Mouse (Mus musculus) erythroblast, embryonic 14.5 days (primary cell): ENCODE results near the gene Tpcn1. TPM values are rescaled to one million over a fixed set of nuclear protein-coding genes. Genes with fewer than 3 reads are reported as not detected.

Experiments
- H3K27me3 ChIP-seq: 2 replicates; pipeline ENCODE4 v1.6.1; 2012; ENCODE audit warnings: inconsistent platforms; ENCODE audit not compliant: control insufficient read depth
- H3K36me3 ChIP-seq: 2 replicates; pipeline ENCODE4 v1.6.1; 2012; ENCODE audit warnings: mild to moderate bottlenecking, inconsistent platforms; ENCODE audit not compliant: control insufficient read depth
- H3K4me1 ChIP-seq: 2 replicates; pipeline ENCODE4 v1.6.1; 2012; ENCODE audit warnings: inconsistent platforms; ENCODE audit not compliant: control insufficient read depth
- H3K4me3 ChIP-seq: replicated peaks from 2 replicates; pipeline ENCODE3; 2012; ENCODE audit warnings: moderate library complexity, mild to moderate bottlenecking, inconsistent platforms
- H3K9me3 ChIP-seq: 2 replicates; pipeline ENCODE4 v1.6.1; 2012; ENCODE audit warnings: low read length, inconsistent platforms, mixed read lengths; ENCODE audit not compliant: control insufficient read depth
- GATA1 ChIP-seq: IDR thresholded peaks from 2 replicates; pipeline ENCODE4 v1.6.1; 2012; ENCODE audit warnings: low read length, inconsistent platforms, mixed read lengths
- TAL1 ChIP-seq: IDR thresholded peaks from 3 replicates; pipeline ENCODE4 v1.6.1; 2012; ENCODE audit warnings: low read length, inconsistent platforms, mixed read lengths
- polyA plus RNA-seq: library from polyadenylated mRNA; stranded (reverse); fragments of >175 nt; gene quantifications from 2 replicates; pipeline ENCODE4 v1.2.3, GENCODE M21; 2012

The Tpcn1 gene
- polyA plus RNA-seq, 1 experiment = 30.3 TPM

DNA sequence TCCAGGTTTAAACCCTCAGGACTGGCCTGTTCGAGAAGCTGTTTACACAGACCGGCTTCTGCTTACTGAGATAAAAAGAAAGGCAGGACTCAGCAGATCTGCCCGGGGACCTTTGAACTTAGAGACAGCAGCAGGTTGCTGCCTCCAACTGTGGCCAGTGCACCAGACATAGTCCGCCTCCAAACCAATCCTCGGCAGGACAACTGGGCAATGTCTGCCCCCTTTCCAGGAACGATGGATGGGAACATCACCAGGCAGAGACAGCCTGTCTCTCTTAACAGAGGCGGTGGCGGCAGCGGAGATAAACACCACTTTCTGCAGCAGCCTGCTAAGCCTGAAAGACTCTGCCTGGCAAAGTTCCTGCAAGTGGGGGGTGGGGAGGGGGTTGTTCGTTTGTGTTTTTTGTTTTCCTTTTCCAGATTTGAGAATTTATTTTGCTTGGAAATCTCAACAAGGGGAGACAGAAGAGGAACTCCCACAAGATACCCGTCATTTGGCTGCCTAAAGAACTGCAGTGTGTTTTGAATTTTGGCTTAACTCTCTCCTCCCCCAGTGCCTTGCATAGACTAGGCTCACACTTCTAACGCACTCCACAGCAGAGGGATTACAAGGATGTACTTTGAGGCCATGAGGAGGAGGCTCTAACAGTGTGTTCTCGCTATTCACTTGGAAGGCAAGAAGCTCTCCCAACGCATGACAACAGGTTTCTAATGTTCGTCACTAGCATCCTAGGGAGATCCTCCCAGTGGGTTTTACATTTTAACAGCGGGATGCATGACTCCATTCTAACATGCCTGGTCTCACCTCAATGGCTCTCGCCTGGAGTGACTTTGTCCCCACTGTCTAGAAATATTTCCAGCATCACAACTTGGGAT lies 1.5 kb downstream of the Tpcn1 start:
- Histone ChIP-seq H3K4me3 (peak overlapping the region; percentile 70), H3K36me3 (peaks cover 54% of the 10 kb centered on the region), H3K4me1 (peaks cover 69% of the 10 kb centered on the region), H3K9me3 (peaks cover 10% of the 10 kb centered on the region), H3K27me3 (no peaks in the 10 kb centered on the region; the same call in 1 of the 2 replicates)
- TF ChIP-seq TAL1 = peak; percentile 40; the same call in 2 of the 3 replicates
- no peak for TF ChIP-seq GATA1

- H3K4me1 ChIP-seq = peaks cover 77% of the 10 kb centered on the region
- peak overlapping the region; percentile 33 for H3K4me3 ChIP-seq
- TF ChIP-seq TAL1 = no peak
- no peak for TF ChIP-seq GATA1
Observed at GRCm38 (mm10) chr5:120584968-120585367, 3.5 kb downstream of the Tpcn1 start.

DNA sequence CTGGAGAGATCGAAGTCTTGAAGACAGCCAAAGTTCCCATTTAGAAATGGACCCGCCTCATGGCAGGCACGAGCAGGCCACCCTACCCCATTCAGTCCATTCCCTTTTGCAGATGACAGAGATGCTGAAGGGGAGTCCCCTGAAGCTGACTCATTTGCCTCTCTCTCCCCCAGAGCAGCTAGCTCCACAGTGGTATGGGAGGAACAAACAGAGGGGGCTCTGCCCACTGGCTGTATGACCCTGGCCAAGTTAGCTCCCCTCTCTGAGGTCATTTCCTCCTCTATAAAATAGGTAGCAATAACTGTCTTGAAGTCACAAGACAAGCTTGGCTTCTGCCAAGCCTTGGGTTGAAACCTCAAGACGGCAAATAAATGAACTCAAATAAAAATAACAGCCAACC lies 5.0 kb downstream of the Tpcn1 start:
- peaks cover 84% of the 10 kb centered on the region for H3K36me3 ChIP-seq
- H3K9me3 ChIP-seq = no peaks in the 10 kb centered on the region
- no peaks in the 10 kb centered on the region for H3K27me3 ChIP-seq
- peaks cover 82% of the 10 kb centered on the region for H3K4me1 ChIP-seq
- H3K4me3 ChIP-seq = no peak overlapping the region
- TF ChIP-seq GATA1 = no peak

More at GRCm38 (mm10) chr5:120584968-120585367, 3.5 kb downstream of the Tpcn1 start:
- Histone ChIP-seq H3K27me3 (no peaks in the 10 kb centered on the region), H3K9me3 (peaks cover under 1% of the 10 kb centered on the region), H3K36me3 (peaks cover 70% of the 10 kb centered on the region)

GRCm38 (mm10) chr5:120582002-120582401 lies 6.5 kb downstream of the Tpcn1 start:
- no peak overlapping the region for H3K4me3 ChIP-seq
- TF ChIP-seq TAL1 = no peak
- no peak for TF ChIP-seq GATA1
- peaks cover 96% of the 10 kb centered on the region for H3K36me3 ChIP-seq
- no peaks in the 10 kb centered on the region for H3K27me3 ChIP-seq
- H3K4me1 ChIP-seq = peaks cover 90% of the 10 kb centered on the region
- no peaks in the 10 kb centered on the region for H3K9me3 ChIP-seq

DNA sequence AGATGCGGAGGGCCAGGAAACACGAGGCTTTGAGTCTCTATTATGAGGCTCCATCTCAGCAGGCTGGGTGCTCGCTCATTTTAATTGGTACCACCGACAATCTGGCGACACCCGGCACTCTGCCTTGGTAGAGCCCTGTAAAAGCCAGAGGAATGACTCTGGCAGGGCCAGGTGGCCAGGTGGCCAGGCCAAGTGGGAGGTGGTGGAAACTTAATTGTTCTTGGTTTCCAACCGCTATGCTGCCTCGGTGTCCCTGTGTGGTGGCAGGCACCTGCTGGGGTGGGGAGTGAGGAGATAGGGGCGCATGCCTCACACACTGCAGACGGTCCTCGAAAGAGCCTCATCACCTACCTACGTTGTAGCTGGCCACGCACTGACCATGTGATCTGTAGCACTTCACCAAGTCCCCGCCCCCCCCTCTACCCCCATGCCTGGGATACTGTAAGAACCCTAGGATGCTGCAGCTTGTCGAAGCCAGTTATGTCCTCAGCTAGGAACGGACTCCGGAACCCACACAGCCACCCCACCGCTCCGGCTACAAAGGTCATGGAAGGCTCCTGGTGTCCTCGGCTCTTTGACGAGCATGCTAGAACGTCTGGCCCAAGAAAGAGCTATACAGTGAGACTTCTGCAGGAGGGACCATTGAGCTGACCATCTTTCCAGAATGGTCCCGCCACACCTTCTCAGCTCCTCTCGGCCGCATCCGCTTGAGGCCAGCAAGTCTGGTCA lies 8.4 kb downstream of the Tpcn1 start:
- H3K27me3 ChIP-seq = no peaks in the 10 kb centered on the region
- H3K9me3 ChIP-seq = no peaks in the 10 kb centered on the region
- peaks cover 87% of the 10 kb centered on the region for H3K4me1 ChIP-seq
- TF ChIP-seq GATA1 = no peak
- TF ChIP-seq TAL1 = no peak
- no peak overlapping the region for H3K4me3 ChIP-seq
- H3K36me3 ChIP-seq = peaks cover 93% of the 10 kb centered on the region

DNA sequence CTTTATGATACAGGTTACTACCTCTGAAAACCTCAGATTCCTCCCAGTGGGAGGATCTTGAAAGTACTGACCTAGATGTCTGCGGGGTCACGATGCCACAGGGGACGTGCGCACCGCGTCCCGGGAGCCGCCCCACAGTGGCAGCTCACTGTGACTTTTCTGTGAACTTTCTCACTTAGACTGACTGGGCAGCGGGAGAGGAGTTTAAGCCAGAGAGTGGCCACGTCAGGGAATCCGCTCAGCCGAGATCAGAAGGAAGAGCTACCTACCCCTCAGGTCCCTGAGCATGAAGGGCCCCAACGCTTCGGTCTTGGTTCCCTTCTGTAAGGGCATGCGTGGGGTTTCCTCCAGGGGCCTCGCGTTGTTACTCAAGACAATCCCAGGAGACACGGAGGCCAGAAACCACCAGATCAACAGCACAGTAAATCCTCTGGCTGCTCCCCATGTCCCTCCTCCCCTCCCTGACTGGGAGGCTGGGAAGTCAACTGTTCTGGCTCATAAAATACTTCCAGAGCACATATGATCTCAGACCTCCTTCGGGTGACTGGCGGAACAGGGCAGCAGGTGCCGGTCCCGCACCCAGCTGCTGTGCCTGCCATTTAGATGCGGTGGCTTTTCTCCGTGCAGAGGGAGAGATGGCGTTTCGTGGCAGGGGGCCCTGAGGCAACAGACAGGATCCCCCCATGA lies 9.1 kb downstream of the Tpcn1 start:
- Histone ChIP-seq H3K36me3 (peaks cover 93% of the 10 kb centered on the region), H3K4me1 (peaks cover 87% of the 10 kb centered on the region), H3K4me3 (peak overlapping the region; percentile 35), H3K27me3 (no peaks in the 10 kb centered on the region), H3K9me3 (no peaks in the 10 kb centered on the region)
- TF ChIP-seq GATA1 = no peak
- no peak for TF ChIP-seq TAL1

- Histone ChIP-seq H3K4me1 (peaks cover 87% of the 10 kb centered on the region), H3K4me3 (peak overlapping the region; percentile 59), H3K27me3 (no peaks in the 10 kb centered on the region), H3K9me3 (no peaks in the 10 kb centered on the region), H3K36me3 (peaks cover 93% of the 10 kb centered on the region)
- no peak for TF ChIP-seq GATA1
- TF ChIP-seq TAL1 = no peak
Observed at GRCm38 (mm10) chr5:120578504-120579081, 9.9 kb downstream of the Tpcn1 start.

DNA sequence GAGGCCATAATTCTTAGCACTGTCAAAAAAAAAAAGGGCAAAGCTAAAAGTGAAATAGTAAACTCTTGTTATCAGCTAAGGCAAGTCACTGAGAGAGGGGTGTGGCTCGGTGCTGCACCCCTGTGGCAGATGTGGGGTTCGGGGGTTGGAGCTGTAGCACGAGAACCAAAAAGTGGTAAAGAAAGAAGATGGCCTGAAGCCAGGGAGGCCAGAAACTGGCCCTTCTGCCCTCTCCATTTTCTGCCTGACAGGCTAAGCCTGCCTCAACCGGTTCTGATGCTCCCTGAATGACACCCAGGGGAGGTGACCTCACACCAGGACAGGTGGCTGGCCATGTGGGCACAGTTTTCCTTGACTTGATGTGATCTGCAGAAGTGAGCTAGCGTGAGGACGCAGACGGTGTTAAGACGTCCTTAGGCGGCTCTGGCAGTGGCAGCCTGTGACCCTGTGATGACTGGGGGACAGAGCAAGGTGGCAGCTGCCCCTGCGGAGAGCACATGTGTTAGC lies 10.5 kb downstream of the Tpcn1 start:
- TF ChIP-seq GATA1 (peak; percentile 74), TAL1 (peak; percentile 34; the same call in 1 of the 3 replicates)
- no peaks in the 10 kb centered on the region for H3K9me3 ChIP-seq
- no peaks in the 10 kb centered on the region for H3K27me3 ChIP-seq
- H3K4me1 ChIP-seq = peaks cover 86% of the 10 kb centered on the region
- H3K36me3 ChIP-seq = peaks cover 93% of the 10 kb centered on the region
- H3K4me3 ChIP-seq = peak overlapping the region; percentile 59
